Mouse (Mus musculus) thymus, postnatal 36 days (tissue): Measurements from ENCODE around the gene Cyp2c50.
"Not testable (repeated sequence)": the region's sequence is repeated elsewhere in the genome, so short reads cannot be mapped to it uniquely, and the experiment has no call there.

Source experiments
- DNase-seq, 2 experiments: peaks; one replicate each; pipeline ENCODE4 v3.0.0; 2022; ENCODE audit warnings: mixed read lengths in 2 of 2

Gene Cyp2c50

GRCm38 (mm10) chr19:40089421-40089820 lies at the start of gene Cyp2c50:
Gene Cyp2c50 (plus strand): TSS chr19:40089688.
- DNase-seq = not testable (repeated sequence)

GRCm38 (mm10) chr19:40073701-40074100 lies 15.8 kb upstream of the Cyp2c50 start, which contains the start of gene Cyp2c54:
Gene Cyp2c54 (minus strand): TSS chr19:40073827.
- no peak for DNase-seq

GRCm38 (mm10) chr19:40088381-40088780 lies 1.1 kb upstream of the Cyp2c50 start:
- DNase-seq = no peak

GRCm38 (mm10) chr19:40091111-40091510 lies 1.6 kb downstream of the Cyp2c50 start:
- DNase-seq = no peak

GRCm38 (mm10) chr19:40119624-40120023 lies 30.1 kb downstream of the Cyp2c50 start:
- DNase-seq = not testable (repeated sequence)

GRCm38 (mm10) chr19:40125165-40125564 lies 35.7 kb downstream of the Cyp2c50 start:
- DNase-seq = not testable (repeated sequence)

GRCm38 (mm10) chr19:40126996-40127395 lies 37.5 kb downstream of the Cyp2c50 start:
- DNase-seq = not testable (repeated sequence)
